Mouse (Mus musculus): Measurements from ENCODE around the gene Rcbtb1.
"Not testable (repeated sequence)": the region's sequence is repeated elsewhere in the genome, so short reads cannot be mapped to it uniquely, and the experiment has no call there.

Gene Rcbtb1

GRCm38 (mm10) chr14:59200711-59201603 lies at the start of gene Rcbtb1:
Rcbtb1 (plus strand) TSS chr14:59201209.
- DNase-seq (ENCODE audit: low read depth) = peak; percentile 63

GRCm38 (mm10) chr14:59155589-59155988 lies 45.4 kb upstream of the Rcbtb1 start:
- DNase-seq (ENCODE audit: low read depth) = no peak

DNA sequence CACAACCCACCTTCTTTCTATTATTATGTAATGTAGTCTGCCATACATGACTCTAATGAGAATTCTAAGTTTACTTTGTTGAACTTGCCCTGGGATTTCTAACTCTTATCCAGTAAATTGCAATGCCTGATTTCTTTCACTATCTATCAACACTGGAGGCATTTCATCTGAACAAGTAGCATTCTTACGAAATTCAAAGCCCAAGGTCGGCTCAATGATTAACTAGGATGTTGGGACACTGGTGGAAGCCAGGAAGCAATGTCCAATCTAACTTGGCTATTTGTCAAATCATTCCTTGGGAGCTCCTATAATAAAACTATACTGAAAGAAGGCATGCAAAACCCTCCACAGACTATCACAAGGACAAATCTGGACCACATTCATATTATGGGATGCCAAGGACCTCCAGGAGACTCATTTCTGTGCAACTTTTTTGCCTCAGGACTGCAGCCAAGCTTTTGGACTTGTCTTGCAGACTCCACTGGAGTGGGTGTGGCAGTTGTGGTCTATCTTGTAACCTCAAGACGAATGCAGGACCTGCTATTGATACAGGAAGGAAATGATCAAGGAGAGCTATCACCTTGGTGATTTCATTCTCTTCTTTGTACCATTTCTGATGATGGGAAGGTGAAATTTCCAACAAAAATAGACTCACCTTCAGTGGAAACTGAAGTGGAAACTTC lies 43.9 kb upstream of the Rcbtb1 start:
- DNase-seq (ENCODE audit: low read depth) = no peak

DNA sequence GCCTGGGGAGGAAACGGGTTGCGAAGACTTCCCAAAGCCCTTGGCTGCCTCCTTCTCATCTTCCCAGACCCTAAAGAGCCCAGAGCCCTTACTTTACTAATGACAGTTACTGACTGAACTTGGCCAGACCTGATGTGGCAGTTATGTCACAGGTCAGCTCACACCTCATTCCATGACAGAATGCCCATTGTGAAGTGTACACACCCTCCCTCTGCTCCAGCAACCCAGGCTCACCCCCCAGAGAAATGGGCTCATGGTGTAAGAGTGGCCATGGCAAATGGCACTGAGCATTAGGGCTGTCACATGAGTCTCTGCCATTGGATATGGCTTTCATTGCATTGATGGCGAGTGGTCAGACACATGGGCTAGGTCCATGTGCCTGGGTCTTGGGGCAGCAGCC lies 22.4 kb upstream of the Rcbtb1 start, which contains the start of gene Gm5142:
Gene Gm5142, minus strand, starts transcription at position 101 of the 400 bp plus-strand sequence.
- no peak for DNase-seq (ENCODE audit: low read depth)

GRCm38 (mm10) chr14:59182732-59183131 lies 18.3 kb upstream of the Rcbtb1 start:
- no peak for DNase-seq (ENCODE audit: low read depth)

GRCm38 (mm10) chr14:59185514-59185913 lies 15.5 kb upstream of the Rcbtb1 start:
- DNase-seq (ENCODE audit: low read depth) = no peak

GRCm38 (mm10) chr14:59186121-59186520 lies 14.9 kb upstream of the Rcbtb1 start:
- no peak for DNase-seq (ENCODE audit: low read depth)

GRCm38 (mm10) chr14:59201604-59202215 lies 701 bp downstream of the Rcbtb1 start:
- DNase-seq (ENCODE audit: low read depth) = no peak

GRCm38 (mm10) chr14:59205461-59205860 lies 4.5 kb downstream of the Rcbtb1 start:
- DNase-seq (ENCODE audit: low read depth) = no peak

DNA sequence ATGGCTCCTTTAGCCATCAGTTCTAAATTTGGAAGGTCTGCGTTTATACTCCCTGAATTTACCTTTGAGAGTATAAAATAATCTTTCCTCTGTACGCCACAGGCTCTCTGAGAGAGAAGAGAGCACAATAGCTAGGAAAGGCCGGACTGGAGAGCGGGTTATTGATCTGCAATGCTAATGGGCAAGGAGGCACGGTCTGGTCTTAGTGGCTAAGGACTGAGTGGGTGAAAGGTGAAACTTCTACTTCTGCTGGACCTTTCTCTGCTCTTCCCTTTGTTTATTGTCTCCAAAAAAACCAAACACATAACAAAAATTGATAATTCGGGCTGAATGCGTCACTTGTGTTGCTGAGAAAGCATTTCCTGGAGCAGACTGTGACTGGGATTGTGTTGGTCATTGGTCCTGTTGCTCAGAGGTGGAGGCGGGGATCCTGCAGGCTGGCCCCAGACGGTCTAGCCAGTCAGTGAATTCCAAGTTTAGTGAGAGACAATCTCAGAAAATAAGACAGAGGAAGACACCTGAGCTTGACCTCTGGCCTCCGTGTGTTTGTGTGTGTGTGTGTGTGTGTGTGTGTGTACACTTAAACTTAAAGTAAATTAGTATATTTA lies 5.1 kb downstream of the Rcbtb1 start:
- DNase-seq (ENCODE audit: low read depth) = no peak

DNA sequence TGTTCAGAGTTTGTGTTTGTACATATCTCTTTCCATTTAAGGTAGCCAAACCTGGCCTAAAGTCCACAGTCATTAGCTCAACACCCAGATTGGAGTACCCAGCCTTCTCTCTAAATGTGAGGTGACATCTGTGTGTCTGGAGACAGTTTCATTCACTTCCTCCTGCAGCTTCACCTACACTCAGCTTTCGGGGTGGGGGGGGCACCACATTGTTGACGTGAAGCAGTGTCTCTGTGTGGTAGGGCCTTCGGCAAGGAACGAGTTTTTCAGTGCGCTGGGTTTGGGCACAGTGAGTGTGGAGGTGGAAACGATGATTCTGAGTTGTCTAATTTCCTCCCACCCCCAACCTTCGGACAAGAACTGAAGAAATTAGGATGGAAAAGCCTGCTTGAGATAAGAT lies 8.0 kb downstream of the Rcbtb1 start:
- no peak for DNase-seq (ENCODE audit: low read depth)

DNA sequence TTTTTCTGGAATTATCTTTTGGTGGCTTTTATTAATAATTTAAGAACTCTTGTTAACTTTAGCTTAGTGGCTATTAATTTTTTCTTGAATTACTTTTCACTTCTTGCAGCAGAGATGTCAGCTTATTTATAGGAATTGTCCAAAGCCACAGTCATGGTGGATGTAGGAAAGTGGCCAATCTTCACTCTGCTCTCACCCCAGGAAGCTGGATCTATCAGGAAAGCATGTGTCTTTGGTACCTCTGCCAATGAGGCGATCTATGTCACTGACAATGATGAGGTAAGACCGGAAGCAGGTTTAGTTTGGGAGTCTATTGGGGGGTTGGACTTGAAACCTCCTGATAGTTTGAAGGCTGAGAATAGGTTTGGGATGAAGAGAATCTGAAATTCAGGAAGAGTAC lies 8.8 kb downstream of the Rcbtb1 start:
- no peak for DNase-seq (ENCODE audit: low read depth)

DNA sequence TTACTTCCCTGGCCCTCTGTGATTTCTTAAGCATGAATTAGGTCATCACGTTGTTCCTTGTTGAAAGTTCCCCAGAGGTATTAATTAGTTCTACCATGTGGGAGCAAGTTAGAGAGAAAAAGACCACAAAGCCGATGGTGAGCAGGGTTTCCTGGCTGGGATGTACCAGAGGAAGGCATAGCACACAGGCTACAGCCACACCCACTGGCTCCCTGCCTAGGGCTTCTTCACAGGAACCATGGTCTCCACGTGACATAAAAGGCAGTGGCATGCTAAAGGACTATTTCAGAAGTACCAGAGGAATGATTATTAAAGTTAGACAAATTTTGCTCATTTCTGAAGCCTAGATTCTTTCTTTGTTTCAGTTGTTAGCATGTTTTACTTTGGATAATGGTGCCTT lies 18.2 kb downstream of the Rcbtb1 start:
- DNase-seq (ENCODE audit: low read depth) = no peak

DNA sequence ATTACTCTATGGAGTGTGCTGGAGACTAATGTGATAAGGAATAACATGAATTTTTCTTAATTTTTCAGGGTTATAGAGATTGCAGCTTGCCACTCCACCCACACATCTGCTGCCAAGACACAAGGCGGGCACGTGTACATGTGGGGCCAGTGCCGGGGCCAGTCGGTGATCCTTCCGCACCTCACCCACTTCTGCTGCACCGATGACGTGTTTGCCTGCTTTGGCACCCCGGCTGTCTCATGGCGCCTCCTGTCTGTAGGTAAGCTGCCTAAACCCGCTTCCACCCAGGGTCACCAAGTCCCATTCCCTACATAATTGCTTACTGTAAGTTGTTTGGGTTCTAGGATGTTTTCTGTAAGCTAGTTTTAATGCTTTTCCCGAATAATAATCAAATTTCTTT lies 25.2 kb downstream of the Rcbtb1 start:
- DNase-seq (ENCODE audit: low read depth) = no peak

- no peak for DNase-seq (ENCODE audit: low read depth)
Observed at GRCm38 (mm10) chr14:59229822-59230221, 28.8 kb downstream of the Rcbtb1 start.

GRCm38 (mm10) chr14:59230331-59230966 lies 29.4 kb downstream of the Rcbtb1 start:
- DNase-seq (ENCODE audit: low read depth) = no peak

DNA sequence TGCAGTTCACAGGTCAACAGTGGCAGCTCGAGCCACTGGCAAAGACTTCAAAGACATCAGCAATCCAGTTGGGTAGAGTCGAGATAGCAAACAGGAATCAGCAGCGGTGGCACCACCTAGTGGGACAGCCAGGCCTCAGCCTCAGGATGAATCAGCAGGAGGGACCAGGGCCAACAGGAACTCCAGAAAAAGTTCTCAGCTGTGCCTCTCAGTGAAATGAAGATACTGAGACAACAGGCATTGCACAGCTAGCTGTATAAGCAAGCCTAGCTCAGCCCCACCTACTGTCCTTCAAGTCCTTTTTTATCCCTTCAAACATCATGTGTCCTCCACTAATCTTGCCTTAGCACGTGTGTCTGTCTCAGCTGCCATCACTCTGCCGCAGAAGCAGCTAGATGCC lies 31.0 kb downstream of the Rcbtb1 start:
- no peak for DNase-seq (ENCODE audit: low read depth)

- DNase-seq (ENCODE audit: low read depth) = no peak
Observed at GRCm38 (mm10) chr14:59233635-59234034, 32.6 kb downstream of the Rcbtb1 start.

GRCm38 (mm10) chr14:59250350-59250749 lies 49.3 kb downstream of the Rcbtb1 start:
- DNase-seq (ENCODE audit: low read depth) = not testable (repeated sequence)

DNA sequence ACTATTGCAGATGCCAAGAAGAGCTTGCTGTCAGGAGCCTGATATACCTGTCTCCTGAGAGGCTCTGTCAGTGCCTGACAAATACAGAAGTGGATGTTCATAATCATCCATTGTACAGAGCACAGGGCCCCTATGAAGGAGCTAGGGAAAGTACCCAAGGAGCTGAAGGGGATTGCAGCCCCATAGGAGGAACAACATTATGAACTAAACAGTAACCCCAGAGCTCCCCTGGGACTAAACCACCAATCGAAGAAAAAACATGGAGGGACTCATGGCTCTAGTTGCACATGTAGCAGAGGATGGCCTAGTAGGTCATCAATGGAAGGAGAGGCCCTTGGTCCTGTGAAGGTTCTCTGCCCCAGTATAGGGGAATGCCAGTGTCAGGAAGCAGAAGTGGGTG lies 54.9 kb downstream of the Rcbtb1 start:
- not testable (repeated sequence) for DNase-seq (ENCODE audit: low read depth)

DNA sequence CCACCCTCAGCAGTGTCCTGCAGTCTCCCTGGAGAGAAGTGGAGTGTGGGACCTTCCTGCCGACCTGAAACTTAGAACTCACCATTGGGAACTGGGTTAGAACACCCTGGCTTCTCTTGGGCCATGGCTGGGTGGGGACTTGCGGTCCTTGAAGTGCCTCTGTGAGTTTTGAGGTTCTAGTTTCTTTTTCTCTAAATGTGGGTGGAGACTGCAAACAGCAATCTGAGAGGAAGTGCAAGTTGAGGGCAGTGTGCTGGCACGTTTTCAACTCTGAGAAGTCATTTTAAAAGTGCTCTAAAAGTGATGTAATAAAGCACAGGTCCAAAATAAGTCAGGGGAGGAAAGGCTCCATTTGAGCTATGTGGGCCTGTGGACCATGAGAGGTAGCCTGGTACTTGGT lies 59.0 kb downstream of the Rcbtb1 start, which contains the start of gene Gm6904:
Gene Gm6904, minus strand, starts transcription at position 161 of the 400 bp plus-strand sequence.
- no peak for DNase-seq (ENCODE audit: low read depth)

DNA sequence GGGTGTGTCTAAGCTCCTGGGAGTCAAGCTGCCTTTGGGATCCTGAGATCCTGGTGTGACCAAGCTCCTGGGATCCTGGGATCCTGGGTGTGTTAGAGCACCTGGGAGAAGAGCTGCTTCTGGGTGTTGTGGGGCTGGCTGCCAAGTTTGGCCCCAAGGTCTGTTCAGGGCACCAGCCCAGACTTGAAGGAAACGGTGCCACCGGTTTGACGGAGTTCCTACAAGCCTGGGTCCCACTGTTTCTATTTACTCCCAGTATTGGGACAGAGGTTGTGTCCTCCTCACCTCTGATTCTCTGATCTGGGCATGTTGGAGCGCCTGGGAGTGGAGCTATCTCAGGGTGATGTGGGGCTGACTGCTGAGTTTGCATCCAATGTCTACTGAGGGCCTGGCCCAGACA lies 74.0 kb downstream of the Rcbtb1 start:
- DNase-seq (ENCODE audit: low read depth) = not testable (repeated sequence)

All from c-Kit-positive CD71-negative TER-119-negative erythroid progenitor cells, embryonic 14.5 days (primary cell).